Mouse (Mus musculus) embryonic fibroblast, embryonic 13.5 days (primary cell): ENCODE data around the gene Ube2e3. TPM values are rescaled to one million over a fixed set of nuclear protein-coding genes. Genes with fewer than 3 reads are reported as not detected.

Experiments used
- H3K27ac ChIP-seq: 2 replicates; pipeline ENCODE4 v1.5.1; 2012; ENCODE audit warnings: low read length, control low read depth, inconsistent platforms; ENCODE audit not compliant: insufficient read depth
- H3K4me1 ChIP-seq: 2 replicates; pipeline ENCODE4 v1.6.1; 2011; ENCODE audit warnings: low read length; ENCODE audit not compliant: control insufficient read depth, insufficient read depth
- H3K4me3 ChIP-seq: 2 replicates; pipeline ENCODE4 v1.5.1; 2011; ENCODE audit warnings: mild to moderate bottlenecking, control low read depth, low read length; ENCODE audit not compliant: insufficient read depth
- CTCF ChIP-seq: IDR thresholded peaks from 2 replicates; pipeline ENCODE4 v1.5.1; 2011; ENCODE audit warnings: mild to moderate bottlenecking, control low read depth, low read length, moderate library complexity, borderline replicate concordance; ENCODE audit not compliant: insufficient read depth
- POLR2A ChIP-seq: IDR thresholded peaks from 2 replicates; pipeline ENCODE4 v1.6.1; 2011; ENCODE audit warnings: low read depth, mild to moderate bottlenecking, control low read depth, low read length, moderate library complexity
- polyA plus RNA-seq: library from polyadenylated mRNA; stranded (reverse); fragments of >200 nt; gene quantifications from 2 replicates; pipeline ENCODE4 v1.2.4, GENCODE M21; 2011; ENCODE audit warnings: low read depth; ENCODE audit not compliant: missing spikeins, insufficient read length

The Ube2e3 gene
- polyA plus RNA-seq, 1 experiment = 92.7 TPM

DNA sequence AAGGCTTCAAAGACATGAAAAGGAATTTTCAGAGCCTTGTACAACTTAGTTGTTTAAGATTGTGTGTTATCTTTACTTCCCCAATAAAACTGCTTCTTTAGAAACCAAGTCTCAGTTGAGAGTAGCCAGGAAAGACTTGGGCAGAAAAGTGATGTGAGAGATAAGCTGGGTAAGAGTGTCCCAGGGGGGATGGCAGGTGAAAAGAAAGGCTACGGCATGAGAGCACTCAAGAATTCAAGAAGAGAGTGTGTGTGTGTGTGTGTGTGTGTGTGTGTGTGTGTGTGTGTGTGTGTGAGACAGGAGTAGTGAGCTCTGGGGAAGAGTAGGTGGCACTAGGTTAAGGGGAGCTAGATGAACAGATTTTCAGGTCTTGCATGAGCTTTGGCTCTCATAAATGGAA, 57.9 kb downstream of the Ube2e3 start:
- H3K4me1 ChIP-seq = peaks cover 12% of the 10 kb centered on the region
- no peak overlapping the region for H3K27ac ChIP-seq
- H3K4me3 ChIP-seq = no peak overlapping the region
- TF ChIP-seq POLR2A (no peak), CTCF (no peak)

DNA sequence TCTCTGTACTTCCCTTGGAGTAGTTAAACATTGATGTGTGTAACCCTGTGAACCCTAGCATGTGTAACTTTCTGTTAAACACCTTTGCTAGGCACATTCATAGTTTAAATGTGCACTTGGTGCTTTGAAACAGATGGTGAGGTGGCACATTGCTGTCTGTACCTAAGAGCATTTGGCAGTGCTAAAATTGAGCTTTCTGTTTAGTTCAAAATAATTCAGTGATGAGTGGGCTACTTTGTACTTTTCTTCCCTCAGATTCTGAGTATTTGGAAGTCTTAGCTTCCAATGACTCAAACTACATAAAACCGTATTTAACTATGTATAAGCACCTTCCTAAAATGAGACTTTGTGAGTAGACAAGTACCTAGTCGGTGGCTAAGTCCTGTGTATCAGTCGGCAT, 59.7 kb downstream of the Ube2e3 start:
- H3K4me1 ChIP-seq = peaks cover 12% of the 10 kb centered on the region
- H3K27ac ChIP-seq = peak overlapping the region; percentile 27; the same call in 1 of the 2 replicates
- H3K4me3 ChIP-seq = no peak overlapping the region
- TF ChIP-seq POLR2A (no peak), CTCF (no peak)

DNA sequence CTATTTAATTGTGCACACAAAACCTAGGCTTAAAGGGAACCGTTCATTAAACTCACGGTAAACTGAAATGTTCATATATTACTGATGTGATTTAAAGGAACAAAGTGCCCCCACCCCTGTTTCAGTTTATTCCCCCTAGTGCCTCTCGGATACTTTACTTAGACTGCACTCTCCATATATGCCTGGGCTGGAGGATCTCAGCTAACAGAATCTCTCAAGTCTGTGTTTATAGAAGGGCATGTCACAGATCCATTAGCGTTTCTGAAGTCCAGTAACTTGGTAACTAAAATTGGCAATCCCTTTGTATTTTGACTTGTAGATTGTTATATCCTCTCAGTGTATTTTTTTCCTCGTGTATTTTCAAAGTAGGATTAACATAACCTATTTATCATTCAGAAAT, 60.2 kb downstream of the Ube2e3 start:
- Histone ChIP-seq H3K4me3 (no peak overlapping the region), H3K4me1 (peaks cover 12% of the 10 kb centered on the region), H3K27ac (0 out of 2 replicates have a peak overlapping the region, but pooled peaks have one; percentile 22)
- TF ChIP-seq CTCF (no peak), POLR2A (no peak)

DNA sequence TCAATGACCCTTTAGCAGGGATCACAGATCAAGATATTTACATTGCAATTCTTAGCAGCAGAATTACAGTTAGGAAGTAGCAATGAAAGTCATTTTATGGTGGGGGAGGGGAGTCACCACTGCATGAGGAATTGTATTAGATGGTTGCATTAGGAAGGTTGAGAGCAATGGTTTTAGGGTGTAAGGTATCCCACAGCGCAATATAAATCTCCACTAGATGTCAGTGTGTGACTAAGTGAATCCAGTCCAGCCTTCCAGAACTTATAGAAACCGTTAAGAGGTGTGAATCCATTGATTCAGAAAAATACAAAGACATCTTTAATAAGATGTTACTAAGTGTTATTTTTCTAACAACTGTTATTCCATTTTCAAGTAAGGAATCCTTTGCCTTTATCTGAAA, 63.4 kb downstream of the Ube2e3 start:
- Histone ChIP-seq H3K4me3 (no peak overlapping the region), H3K4me1 (peaks cover 10% of the 10 kb centered on the region), H3K27ac (no peak overlapping the region)
- TF ChIP-seq CTCF (no peak), POLR2A (no peak)

DNA sequence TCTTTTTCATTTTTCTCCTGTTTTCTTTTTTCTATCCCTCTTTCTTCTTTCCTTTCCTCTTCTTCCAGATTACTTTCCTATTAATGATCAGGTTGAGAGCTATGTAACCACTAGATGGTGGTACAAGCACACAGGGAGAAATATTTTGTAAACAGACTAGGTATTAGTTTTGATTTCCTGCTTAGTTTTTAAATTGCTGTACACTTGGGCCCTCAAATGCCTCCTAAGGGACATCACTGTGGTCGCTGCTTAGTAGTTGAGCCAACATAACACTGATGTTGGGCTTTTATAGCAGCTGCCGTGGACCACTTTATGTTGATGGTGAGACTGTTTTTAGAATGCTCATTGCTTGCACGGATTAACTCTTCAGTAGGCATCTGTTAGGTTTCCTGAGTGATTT, 91.5 kb downstream of the Ube2e3 start:
- Histone ChIP-seq H3K4me3 (no peak overlapping the region), H3K4me1 (peaks cover 9% of the 10 kb centered on the region), H3K27ac (no peak overlapping the region)
- TF ChIP-seq POLR2A (no peak), CTCF (no peak)

DNA sequence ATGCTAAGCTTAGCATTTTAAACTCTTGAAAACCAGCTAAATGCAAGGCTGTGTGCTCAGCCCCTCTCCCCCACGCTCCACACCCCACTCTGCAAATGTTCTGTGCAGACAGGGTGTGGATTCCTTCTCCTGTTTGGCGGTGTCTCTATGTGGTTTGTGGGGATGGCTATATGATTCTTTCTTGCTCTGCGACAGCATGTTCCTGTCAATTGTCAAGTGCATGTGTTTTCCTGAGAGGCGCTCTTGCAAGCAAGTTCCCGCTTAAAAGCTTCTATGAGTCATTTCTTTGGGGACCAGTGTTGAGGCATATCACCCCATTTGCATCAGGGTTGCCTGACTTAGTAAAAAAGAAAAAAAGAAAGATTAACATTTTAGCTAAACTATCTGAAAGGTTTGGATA, 92.4 kb downstream of the Ube2e3 start:
- no peak overlapping the region for H3K4me3 ChIP-seq
- H3K4me1 ChIP-seq = peaks cover 9% of the 10 kb centered on the region
- TF ChIP-seq CTCF = no peak
- TF ChIP-seq POLR2A = no peak
- no peak overlapping the region for H3K27ac ChIP-seq

DNA sequence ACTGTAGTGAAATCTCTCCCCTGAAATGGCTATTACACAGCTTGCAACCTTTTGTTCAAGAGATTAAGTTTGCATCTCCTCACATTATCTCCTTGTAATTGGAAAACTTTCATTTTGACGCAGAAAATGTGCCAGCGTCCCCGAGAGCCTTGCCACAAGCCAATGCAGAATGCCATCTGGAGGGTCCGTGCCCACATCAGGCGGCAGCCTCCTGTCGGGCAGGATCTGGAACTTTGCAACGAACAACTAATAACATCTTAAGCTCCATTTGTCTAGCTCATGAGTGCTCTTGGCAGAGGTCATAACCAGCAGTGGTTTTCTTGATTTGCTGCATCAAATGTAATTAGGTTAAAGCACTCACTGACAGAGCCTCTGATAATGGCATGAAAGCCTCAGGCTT, 93.1 kb downstream of the Ube2e3 start:
- Histone ChIP-seq H3K4me1 (peaks cover 9% of the 10 kb centered on the region), H3K27ac (no peak overlapping the region), H3K4me3 (no peak overlapping the region)
- no peak for TF ChIP-seq POLR2A
- no peak for TF ChIP-seq CTCF

DNA sequence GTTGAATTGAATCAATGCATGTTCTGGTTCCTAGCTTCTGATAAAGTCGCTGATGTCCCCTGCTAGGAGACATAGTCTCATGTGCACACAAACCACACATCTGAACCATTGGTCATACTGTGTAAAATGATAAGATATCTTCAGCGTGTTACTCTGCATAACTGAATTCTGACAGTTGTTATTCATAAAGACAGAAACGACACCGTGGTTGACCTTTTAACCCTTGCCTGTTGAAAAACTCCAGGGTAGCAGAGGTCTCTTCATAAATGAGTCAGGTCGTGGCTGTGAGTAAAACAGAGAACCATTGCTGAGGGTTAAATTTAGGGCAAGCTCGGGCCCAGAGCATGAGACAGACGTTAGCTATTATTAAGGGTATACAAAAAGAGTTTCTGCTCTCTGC, 93.7 kb downstream of the Ube2e3 start:
- H3K4me3 ChIP-seq = no peak overlapping the region
- no peak overlapping the region for H3K27ac ChIP-seq
- peaks cover 9% of the 10 kb centered on the region for H3K4me1 ChIP-seq
- no peak for TF ChIP-seq POLR2A
- no peak for TF ChIP-seq CTCF

DNA sequence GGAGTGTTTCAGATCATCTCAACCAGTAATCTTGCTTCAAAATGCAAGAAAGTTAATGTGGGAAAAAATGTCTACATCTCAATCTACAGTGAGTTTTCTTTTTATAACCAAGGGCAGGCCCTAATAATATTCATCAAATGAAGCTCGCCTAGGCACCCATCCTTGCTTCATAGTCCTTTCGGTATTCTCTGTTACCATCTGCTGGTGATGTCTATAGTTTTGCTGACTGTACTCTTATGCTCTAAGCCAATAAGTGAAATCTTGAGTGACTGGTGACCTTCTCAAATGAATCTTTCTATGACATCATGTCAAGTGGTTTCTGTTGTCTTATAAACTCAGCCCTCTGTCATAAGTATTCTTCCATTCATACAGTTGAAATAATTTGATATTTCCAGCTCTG, 97.1 kb downstream of the Ube2e3 start:
- Histone ChIP-seq H3K27ac (no peak overlapping the region), H3K4me1 (peaks cover 7% of the 10 kb centered on the region; the same call in 1 of the 2 replicates), H3K4me3 (no peak overlapping the region)
- TF ChIP-seq POLR2A (no peak), CTCF (no peak)

DNA sequence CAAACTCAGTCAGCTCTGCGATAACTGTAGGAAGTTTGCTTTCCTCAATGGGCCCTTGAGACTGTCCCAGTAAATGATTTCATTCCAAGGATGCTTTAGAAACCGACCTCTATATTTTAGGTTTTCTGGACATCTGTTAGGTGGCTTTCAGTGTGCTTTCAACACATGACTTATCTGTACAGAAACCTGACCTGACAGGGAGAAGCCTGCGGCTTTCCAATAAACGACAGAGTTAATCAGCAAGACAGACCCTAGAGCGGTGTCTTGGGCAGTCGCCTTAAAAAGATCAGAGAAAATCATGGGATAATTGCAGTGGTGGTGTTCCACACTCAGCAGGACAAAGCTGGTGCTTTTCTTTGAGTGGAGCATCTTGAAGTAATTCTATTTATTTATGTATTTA, 97.5 kb downstream of the Ube2e3 start:
- TF ChIP-seq CTCF (no peak), POLR2A (no peak)
- Histone ChIP-seq H3K4me1 (peaks cover 7% of the 10 kb centered on the region; the same call in 1 of the 2 replicates), H3K27ac (no peak overlapping the region), H3K4me3 (no peak overlapping the region)

DNA sequence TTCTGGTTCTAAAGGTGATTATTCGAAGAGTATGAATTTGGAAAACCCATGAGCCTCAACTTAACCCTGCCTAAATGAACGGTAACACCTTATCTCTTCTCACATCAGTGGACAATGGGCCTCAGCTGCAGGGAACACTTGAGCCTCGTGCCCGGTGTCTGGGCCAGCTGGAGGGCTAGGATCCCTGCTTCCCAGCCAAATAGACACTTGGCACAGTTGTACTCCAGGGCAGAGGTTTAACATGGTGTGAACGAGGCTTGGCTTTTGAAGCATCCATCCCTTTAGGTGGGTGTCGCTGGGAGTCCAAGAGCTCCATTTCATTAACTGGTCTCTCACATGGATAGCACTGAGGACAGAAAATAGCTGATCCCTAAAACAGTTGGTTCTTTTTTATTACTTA, 102.2 kb downstream of the Ube2e3 start:
- no peak for TF ChIP-seq CTCF
- no peak for TF ChIP-seq POLR2A
- Histone ChIP-seq H3K4me3 (no peak overlapping the region), H3K27ac (no peak overlapping the region), H3K4me1 (no peaks in the 10 kb centered on the region)
